Mouse (Mus musculus) spleen, postnatal 4 days (tissue): ENCODE data around the gene Aspscr1.

Experiments
- DNase-seq, 2 experiments: peaks; one replicate each; pipeline ENCODE4 v3.0.0; 2022; ENCODE audit warnings: low spot score in 2 of 2

The Aspscr1 gene

GRCm38 (mm10) chr11:120672687-120673593, at the start of gene Aspscr1:
Gene Aspscr1 (plus strand): TSS chr11:120672973.
- DNase-seq = peak; percentile 97 to 98

DNA sequence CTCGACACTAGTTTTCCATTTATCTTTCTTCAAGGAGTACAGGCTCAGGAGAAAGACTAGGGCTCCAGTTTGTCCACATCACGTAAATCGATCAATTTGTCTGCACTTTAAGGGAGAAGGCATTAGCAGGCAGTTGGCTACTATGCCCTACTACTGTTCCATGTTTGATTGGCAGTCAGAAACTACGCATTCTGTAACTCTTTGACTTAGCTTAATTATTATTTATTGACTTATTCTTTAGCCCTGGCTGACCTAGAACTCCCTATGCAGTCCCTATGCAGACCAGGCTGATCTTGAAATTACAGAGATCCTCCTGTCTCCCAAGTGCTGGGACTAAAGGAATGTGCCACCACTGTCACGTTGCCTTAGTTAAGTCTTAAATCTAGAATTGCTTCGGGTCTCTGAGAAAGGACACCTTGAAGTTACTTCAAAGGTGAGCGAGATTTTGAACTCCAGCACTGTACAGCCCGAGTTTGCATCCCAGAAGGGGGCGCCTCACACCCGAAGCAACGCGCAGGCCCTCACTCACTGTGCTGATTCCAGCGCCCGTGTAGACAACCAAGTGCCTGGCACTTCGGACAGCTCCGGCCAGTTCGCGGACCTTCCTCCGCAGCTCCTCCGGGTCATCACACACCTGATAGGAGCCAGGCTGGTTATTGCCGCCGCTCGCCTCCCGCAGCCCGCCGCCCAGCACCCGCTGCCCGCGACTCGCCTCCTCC, 48.7 kb upstream of the Aspscr1 start:
- DNase-seq = peak; percentile 80 to 91

- peak; percentile 85 to 93 for DNase-seq
These were observed 48.1 kb upstream of the Aspscr1 start for GRCm38 (mm10) chr11:120624680-120625111.

GRCm38 (mm10) chr11:120625152-120625775, 47.5 kb upstream of the Aspscr1 start, which contains the start of gene Sirt7:
Gene Sirt7 (minus strand): TSS chr11:120625240.
- DNase-seq = no peak

DNA sequence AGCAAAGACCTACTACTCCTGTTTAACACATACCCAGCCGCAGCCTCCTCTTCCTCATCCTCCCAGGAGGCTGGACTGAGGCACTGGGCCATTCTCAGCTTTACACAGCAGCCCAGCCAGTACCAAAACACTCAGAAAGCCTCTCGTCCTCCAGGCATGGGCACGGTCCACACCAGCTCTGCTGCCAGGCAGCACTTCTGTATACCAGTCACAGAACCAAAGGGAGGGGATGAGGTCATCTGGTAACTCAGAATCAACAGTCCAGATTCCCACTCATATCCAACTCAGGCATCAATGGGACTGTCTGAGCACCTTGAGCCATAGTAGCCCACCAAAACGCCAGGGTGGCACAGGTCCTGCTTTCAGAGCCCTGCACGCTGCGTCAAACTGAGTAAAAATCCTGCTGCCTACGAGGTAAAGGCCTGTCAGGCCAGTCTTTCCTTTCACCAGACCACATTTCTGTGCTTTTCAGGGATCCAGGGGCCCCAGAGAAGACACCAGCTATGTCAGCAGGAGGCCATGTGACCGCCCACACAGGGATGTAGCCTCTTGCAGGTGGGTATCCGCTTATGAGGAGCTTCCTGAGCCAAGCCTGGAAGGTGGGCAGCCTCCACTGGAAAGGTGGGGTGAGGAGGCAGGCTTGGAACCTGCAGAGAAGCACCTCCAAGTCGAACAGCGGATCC, 45.8 kb upstream of the Aspscr1 start:
- DNase-seq = peak in 1 of 2 experiments; percentile 63

DNA sequence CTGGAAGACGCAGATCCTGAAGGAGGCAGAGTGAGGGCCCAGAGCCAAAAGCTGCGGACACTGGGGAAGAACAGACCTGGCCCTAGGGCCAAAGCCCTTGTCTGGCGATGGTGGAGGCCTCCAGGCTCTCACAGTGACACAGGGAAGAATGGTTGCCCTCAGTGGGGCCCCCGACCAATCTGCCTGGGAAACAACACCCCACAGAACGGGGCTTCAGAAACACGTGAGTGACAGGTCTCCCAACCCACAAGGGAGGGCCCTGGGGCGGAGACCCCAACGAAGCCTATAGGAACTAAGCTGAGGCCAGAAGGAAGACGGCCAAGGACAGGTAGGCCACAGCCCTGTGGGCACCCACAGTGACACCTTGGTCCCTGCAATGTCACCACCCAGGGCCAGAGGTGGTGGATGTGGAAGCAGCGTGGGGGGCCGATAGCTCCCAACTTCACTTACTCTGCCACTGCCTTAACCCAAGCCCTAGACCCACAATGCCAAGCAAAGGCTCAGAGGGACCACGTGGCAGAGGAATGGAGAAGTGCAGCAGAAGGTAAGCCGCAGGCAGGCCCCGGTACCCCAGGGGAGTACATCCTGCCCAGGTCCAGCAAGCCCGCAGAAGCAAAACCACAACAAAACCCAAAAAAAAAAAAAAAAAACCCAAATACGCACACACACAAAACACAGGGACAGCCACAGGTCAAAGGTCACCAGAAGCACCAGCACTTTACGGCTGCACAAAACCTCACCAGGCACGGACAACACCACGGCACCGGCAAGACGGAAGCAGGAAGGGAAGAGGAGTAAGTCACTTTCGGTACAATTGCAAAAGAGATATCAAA, 45.1 kb upstream of the Aspscr1 start:
- DNase-seq = peak; percentile 62 to 81

DNA sequence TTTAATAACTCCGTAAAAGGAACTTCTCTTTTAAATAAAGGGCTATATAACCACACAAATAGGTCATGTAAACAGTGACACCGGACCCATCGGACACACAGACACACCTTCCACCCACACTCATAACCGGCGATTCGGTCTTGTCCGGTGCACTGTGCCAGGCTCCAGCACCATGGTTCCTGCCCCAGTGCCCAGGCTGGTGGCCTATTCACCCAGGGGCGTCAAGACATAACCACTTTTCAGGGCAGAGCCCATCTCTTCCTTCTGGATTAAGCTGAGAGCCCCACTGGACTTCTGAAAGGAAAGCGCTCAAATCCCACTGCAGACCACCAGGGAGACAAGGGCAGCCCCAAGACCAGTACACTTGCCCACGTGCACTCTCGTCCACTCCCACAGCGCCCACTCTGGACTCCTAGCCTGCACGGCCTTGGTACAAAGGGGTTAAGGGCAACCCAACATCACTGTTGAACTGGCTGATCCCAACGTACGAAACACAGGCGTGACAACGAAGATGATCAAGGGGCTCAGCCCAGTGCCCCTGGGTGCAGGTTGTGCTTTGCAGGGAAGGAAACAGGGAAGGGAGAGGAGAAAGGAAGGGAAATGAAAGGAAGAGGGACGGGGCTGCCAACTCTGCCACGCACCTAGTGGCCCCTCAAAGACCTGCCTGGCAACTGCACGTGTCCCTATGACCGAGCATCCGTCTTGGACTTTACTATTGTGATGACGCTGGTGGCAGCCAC, 44.0 kb upstream of the Aspscr1 start:
- DNase-seq = peak in 1 of 2 experiments; percentile 67

- DNase-seq = peak; percentile 79 to 88
These were observed 43.4 kb upstream of the Aspscr1 start for GRCm38 (mm10) chr11:120629341-120629730.

- peak; percentile 82 to 90 for DNase-seq
These were observed 42.9 kb upstream of the Aspscr1 start for GRCm38 (mm10) chr11:120629911-120630310.

- DNase-seq = peak; percentile 68 to 80
These were observed 42.3 kb upstream of the Aspscr1 start for GRCm38 (mm10) chr11:120630401-120630871.

DNA sequence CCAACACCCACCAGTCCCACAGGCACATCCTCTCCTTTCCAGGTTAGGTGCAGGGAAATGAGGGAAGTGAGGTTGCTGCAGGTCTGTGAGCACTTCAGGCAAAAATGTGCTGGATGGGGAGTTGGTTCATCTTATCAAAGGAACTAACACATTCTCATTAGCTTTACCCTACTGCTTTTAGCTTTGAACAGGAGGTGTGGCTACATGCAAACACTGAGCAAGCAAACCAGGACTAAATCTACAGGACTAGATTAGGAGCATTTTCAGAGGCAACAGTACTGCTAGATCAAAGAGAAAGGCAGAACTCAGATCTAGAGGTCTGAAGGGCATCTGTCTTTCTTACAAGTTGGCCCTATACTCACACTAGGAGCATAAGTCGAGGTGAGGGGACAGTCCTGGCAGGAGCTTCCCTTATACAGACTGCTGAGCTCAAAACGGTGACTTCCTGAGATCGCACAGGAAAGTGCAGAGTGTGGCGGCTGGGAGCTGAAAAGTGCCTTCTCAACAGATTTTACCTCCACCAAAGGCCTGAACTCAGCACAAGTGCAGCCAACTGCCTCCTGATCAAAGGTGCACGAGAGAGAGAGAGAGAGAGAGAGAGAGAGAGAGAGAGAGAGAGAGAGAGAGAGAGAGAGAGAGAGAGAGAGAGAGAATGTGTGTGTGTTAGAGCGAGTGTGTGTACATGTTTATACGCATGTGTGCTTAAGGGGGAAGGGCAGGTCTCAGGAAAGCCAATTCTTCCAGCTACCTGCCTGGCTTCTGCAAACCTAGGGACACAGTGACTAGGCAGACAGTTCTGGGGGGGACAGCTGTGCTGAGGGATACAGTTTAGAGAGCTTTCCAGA, 41.7 kb upstream of the Aspscr1 start:
- peak; percentile 30 to 71 for DNase-seq

GRCm38 (mm10) chr11:120631726-120632448, 40.9 kb upstream of the Aspscr1 start:
- peak; percentile 60 to 78 for DNase-seq

DNA sequence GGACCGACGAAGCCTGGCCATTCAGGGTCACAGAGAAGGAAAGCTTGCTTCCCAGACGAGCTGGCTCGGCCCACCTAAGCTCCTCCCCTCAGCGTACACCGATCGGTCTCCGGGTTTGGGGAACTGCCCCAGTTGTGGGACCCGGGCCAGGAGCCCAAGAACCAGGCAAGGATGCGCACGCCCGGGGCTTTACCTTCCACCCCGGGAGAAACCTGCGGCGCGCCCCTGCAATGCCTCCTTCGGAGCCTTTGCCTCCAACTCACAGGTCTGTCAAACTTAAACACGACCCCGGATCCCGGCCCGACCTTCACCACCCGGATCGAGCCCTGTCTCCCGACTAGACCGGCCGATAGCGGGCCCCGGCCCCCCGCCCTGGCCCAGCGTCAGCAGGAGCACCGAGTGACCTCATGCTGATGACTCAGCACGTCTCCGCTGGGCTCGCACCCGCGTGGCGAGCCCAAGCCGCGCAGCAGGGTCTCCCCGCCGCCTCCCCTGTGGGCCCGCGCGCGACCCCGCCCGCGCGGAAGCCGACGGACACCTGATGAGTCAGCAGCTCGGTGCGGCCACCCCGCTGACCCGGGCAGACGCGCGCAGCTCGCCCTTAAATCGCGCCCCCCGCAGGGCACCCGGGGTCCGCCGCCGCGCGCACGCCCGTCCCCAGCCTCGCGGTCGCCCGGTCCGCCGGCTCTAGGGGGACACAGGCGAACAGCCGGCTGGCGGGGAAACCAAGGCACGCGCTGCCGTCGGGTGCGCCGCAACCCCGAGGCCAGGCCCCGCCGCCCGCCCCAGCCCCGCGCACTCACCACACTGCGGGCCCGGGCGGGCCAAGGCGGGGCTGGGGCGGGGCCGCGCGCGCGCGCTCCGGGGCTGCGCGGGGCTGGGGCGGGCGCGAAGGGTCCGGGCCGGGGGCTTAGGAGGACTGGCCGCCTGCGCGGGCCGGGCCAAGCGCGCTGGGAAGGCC, 39.9 kb upstream of the Aspscr1 start:
- DNase-seq = peak; percentile 78 to 89

GRCm38 (mm10) chr11:120633520-120634343, 39.0 kb upstream of the Aspscr1 start, which contains the start of gene Mafg:
Gene Mafg (minus strand): TSS chr11:120633600.
- peak; percentile 91 to 94 for DNase-seq

- DNase-seq = no peak
These were observed 38.0 kb upstream of the Aspscr1 start for GRCm38 (mm10) chr11:120634810-120635209.

- DNase-seq = peak in 1 of 2 experiments; percentile 59
These were observed 31.5 kb upstream of the Aspscr1 start for GRCm38 (mm10) chr11:120641255-120641654.
